Mouse (Mus musculus) small intestine, adult 2 months (tissue): ENCODE data around the gene Cym.

ENCODE experiments used
- CTCF ChIP-seq: fragments of 200-500 bp; IDR thresholded peaks from 2 replicates; pipeline ENCODE4 v1.5.1; 2012; ENCODE audit warnings: low read depth, mild to moderate bottlenecking, control low read depth, inconsistent platforms, low read length, moderate library complexity, mixed read lengths; ENCODE audit not compliant: insufficient replicate concordance, insufficient read length; ENCODE audit errors: extremely low read depth
- POLR2A ChIP-seq: fragments of 200-500 bp; IDR thresholded peaks from 2 replicates; pipeline ENCODE4 v1.6.1; 2012; ENCODE audit warnings: low read depth, mild to moderate bottlenecking, control low read depth, inconsistent platforms, low read length, moderate library complexity

DNA sequence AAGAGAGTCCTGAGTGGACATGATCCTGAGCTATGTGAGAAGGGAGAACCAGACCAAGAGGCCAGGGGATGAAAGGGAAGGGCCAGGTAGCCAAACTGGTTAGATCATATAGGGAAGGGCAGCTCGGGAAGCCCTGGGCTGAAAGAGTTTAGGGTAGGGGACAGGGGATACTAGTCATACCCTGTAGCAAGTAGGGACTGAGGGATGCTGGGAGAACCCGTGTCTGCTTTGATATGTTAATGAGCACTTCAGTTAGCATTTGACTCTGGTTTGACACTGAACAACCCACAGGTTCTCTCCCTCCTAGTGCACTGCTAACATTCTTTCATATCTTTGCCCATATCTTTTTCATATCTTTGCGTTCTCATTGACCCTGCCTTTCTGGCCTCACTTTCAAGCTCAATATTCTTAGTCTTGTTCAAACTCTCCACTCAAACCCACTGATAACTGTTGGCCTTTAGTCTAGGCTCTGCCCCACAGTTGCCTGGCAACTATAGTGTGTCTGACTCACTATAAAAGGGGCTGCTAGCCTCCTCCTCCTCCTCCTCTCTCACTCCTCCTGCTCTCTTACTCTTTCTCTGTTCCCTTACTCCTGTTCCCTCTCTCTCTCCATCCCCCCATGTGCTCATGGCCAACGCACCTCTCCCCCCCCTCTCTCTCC, 14.9 kb downstream of the Cym start:
- TF ChIP-seq POLR2A = no peak
- TF ChIP-seq CTCF = no peak
